Mouse (Mus musculus): ENCODE data around the gene Defb23. TPM values are rescaled to one million over a fixed set of nuclear protein-coding genes. Genes with fewer than 3 reads are reported as not detected.
"Not testable (repeated sequence)": the region's sequence is repeated elsewhere in the genome, so short reads cannot be mapped to it uniquely, and the experiment has no call there.

The Defb23 gene
- total RNA-seq, 2 experiments from 2014 or later = not detected

GRCm38 (mm10) chr2:152442322-152442721, 22.1 kb downstream of the Defb23 start:
- ATAC-seq (replicated peaks; ENCODE audit: low FRiP score, low TSS enrichment, poor library complexity, severe bottlenecking) = no peak

GRCm38 (mm10) chr2:152439833-152440232, 24.6 kb downstream of the Defb23 start:
- ATAC-seq (replicated peaks; ENCODE audit: low FRiP score, low TSS enrichment, poor library complexity, severe bottlenecking) = no peak

GRCm38 (mm10) chr2:152438963-152439362, 25.5 kb downstream of the Defb23 start:
- ATAC-seq (replicated peaks; ENCODE audit: low FRiP score, low TSS enrichment, poor library complexity, severe bottlenecking) = peak; percentile 51; the same call in 1 of the 2 replicates

- ATAC-seq (replicated peaks; ENCODE audit: low FRiP score, low TSS enrichment, poor library complexity, severe bottlenecking) = peak; percentile 88
These were observed 27.2 kb downstream of the Defb23 start for GRCm38 (mm10) chr2:152436983-152437860.

- no peak for ATAC-seq (replicated peaks; ENCODE audit: low FRiP score, low TSS enrichment, poor library complexity, severe bottlenecking)
These were observed 28.0 kb downstream of the Defb23 start for GRCm38 (mm10) chr2:152436405-152436901.

GRCm38 (mm10) chr2:152428481-152428880, 35.9 kb downstream of the Defb23 start:
- ATAC-seq (replicated peaks; ENCODE audit: low FRiP score, low TSS enrichment, poor library complexity, severe bottlenecking) = not testable (repeated sequence)

- no peak for ATAC-seq (replicated peaks; ENCODE audit: low FRiP score, low TSS enrichment, poor library complexity, severe bottlenecking)
These were observed 36.9 kb downstream of the Defb23 start for GRCm38 (mm10) chr2:152427493-152427892.

- no peak for ATAC-seq (replicated peaks; ENCODE audit: low FRiP score, low TSS enrichment, poor library complexity, severe bottlenecking)
These were observed 48.6 kb downstream of the Defb23 start for GRCm38 (mm10) chr2:152415786-152416185.

- ATAC-seq (replicated peaks; ENCODE audit: low FRiP score, low TSS enrichment, poor library complexity, severe bottlenecking) = no peak
These were observed 49.1 kb downstream of the Defb23 start, which contains the start of gene 6820408C15Rik for GRCm38 (mm10) chr2:152415287-152415686. 6820408C15Rik (plus strand) TSS chr2:152415587.

- ATAC-seq (replicated peaks; ENCODE audit: low FRiP score, low TSS enrichment, poor library complexity, severe bottlenecking) = peak; percentile 81
These were observed 49.7 kb downstream of the Defb23 start, which contains the start of gene Zcchc3 for GRCm38 (mm10) chr2:152414591-152415165. Zcchc3 (minus strand) TSS chr2:152415027.

- ATAC-seq (replicated peaks; ENCODE audit: low FRiP score, low TSS enrichment, poor library complexity, severe bottlenecking) = 0 out of 2 replicates have a peak, but pooled peaks have one; percentile 29
These were observed 50.4 kb downstream of the Defb23 start for GRCm38 (mm10) chr2:152413765-152414584.

- peak; percentile 48; the same call in 1 of the 2 replicates for ATAC-seq (replicated peaks; ENCODE audit: low FRiP score, low TSS enrichment, poor library complexity, severe bottlenecking)
These were observed 51.2 kb downstream of the Defb23 start for GRCm38 (mm10) chr2:152413158-152413764.

GRCm38 (mm10) chr2:152412526-152413157, 51.8 kb downstream of the Defb23 start:
- ATAC-seq (replicated peaks; ENCODE audit: low FRiP score, low TSS enrichment, poor library complexity, severe bottlenecking) = no peak

- no peak for ATAC-seq (replicated peaks; ENCODE audit: low FRiP score, low TSS enrichment, poor library complexity, severe bottlenecking)
These were observed 52.9 kb downstream of the Defb23 start for GRCm38 (mm10) chr2:152411471-152411870.

GRCm38 (mm10) chr2:152410971-152411371, 53.4 kb downstream of the Defb23 start:
- no peak for ATAC-seq (replicated peaks; ENCODE audit: low FRiP score, low TSS enrichment, poor library complexity, severe bottlenecking)

GRCm38 (mm10) chr2:152409781-152410180, 54.6 kb downstream of the Defb23 start:
- no peak for ATAC-seq (replicated peaks; ENCODE audit: low FRiP score, low TSS enrichment, poor library complexity, severe bottlenecking)
